Mouse (Mus musculus): ENCODE data around the gene Psme1. TPM values are rescaled to one million over a fixed set of nuclear protein-coding genes. Genes with fewer than 3 reads are reported as not detected.
A peak's percentile ranks its signal among the peaks of the same experiment; 100 is the strongest.

The Psme1 gene
- polyA plus RNA-seq, 1 experiment from 2014 or later, result 139 TPM

DNA sequence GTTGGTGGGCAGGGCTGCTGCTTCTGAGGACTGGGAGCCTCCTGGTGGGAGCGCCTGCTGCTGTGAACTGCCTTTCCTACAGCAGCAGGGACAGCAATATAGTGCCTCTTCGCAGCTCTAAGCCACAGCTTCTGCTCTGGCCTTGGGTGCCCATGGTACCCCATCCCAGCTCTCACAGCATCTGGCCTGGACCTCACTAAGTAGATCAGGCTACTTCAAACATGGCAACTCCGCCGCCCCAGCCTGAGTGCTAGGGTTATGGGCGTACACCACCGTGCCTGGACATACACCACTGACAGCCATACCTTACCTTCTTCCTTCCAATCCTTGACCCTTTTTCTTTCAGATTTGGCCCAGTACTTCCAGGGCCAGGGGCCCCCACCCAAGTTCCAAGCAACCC is 30.4 kb downstream of the Psme1 start:
- Histone ChIP-seq H3K4me3 (ENCODE audit: low read depth, low read length) (no peak overlapping the region), H3K36me3 (ENCODE audit: insufficient read depth) (peaks cover 40% of the 10 kb centered on the region), H3K27me3 (ENCODE audit: insufficient read depth, low read length) (no peaks in the 10 kb centered on the region), H3K4me2 (no peak overlapping the region), H3K4me1 (ENCODE audit: insufficient read depth) (0 out of 2 replicates have a peak, but pooled peaks cover 4% of the 10 kb centered on the region), H3K27ac (ENCODE audit: low read depth) (no peak overlapping the region), H3K9me3 (ENCODE audit: low read depth, low read length) (no peaks in the 10 kb centered on the region), H3K9ac (no peak overlapping the region)
- ATAC-seq (ENCODE audit: insufficient read depth), result no peak
- no peak for TF ChIP-seq CTCF (IDR thresholded peaks at IDR 0.05; ENCODE audit: low read depth)
- no peak for DNase-seq
- WGBS, result 93% methylated on average over 6 of the region's 6 CpGs

DNA sequence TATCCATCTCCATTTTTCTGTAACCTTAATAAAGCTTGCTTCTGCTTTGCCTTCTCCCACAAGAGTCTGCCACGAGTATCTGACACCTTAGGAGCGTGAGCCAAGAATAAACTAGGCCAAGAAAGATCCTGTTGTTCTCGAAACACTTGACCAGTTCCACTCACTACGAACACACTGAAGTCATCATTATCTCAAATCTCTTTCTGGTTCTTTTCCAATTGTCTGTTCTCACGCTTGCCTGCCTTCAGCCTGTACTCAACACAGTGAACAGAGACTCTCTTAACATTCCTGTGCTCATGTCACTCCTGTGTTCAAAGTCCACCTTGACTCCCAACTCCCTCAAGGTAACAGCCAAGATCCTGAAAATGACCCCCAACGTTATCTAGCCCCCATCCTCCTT is 35.4 kb downstream of the Psme1 start:
- no peaks in the 10 kb centered on the region for H3K27me3 ChIP-seq (ENCODE audit: insufficient read depth, low read length)
- no peak for ATAC-seq (ENCODE audit: insufficient read depth)
- 60% methylated on average over 6 of the region's 6 CpGs for WGBS
- H3K27ac ChIP-seq (ENCODE audit: low read depth), result no peak overlapping the region
- no peaks in the 10 kb centered on the region for H3K9me3 ChIP-seq (ENCODE audit: low read depth, low read length)
- no peak overlapping the region for H3K9ac ChIP-seq
- H3K4me3 ChIP-seq (ENCODE audit: low read depth, low read length), result no peak overlapping the region
- no peak for DNase-seq
- H3K4me2 ChIP-seq, result no peak overlapping the region
- no peak for TF ChIP-seq CTCF (IDR thresholded peaks at IDR 0.05; ENCODE audit: low read depth)
- no peaks in the 10 kb centered on the region for H3K4me1 ChIP-seq (ENCODE audit: insufficient read depth)
- H3K36me3 ChIP-seq (ENCODE audit: insufficient read depth), result peaks cover 10% of the 10 kb centered on the region

- no peaks in the 10 kb centered on the region for H3K9me3 ChIP-seq (ENCODE audit: low read depth, low read length)
- DNase-seq (no peak), ATAC-seq (ENCODE audit: insufficient read depth) (no peak)
- H3K27me3 ChIP-seq (ENCODE audit: insufficient read depth, low read length), result no peaks in the 10 kb centered on the region
- WGBS, result 66% methylated on average over 7 of the region's 7 CpGs
- no peak overlapping the region for H3K9ac ChIP-seq
- H3K27ac ChIP-seq (ENCODE audit: low read depth), result no peak overlapping the region
- H3K36me3 ChIP-seq (ENCODE audit: insufficient read depth), result no peaks in the 10 kb centered on the region
- no peak overlapping the region for H3K4me2 ChIP-seq
- no peaks in the 10 kb centered on the region for H3K4me1 ChIP-seq (ENCODE audit: insufficient read depth)
- TF ChIP-seq CTCF (IDR thresholded peaks at IDR 0.05; ENCODE audit: low read depth), result no peak
- no peak overlapping the region for H3K4me3 ChIP-seq (ENCODE audit: low read depth, low read length)
These were observed 36.7 kb downstream of the Psme1 start for GRCm38 (mm10) chr14:55614565-55615178.

GRCm38 (mm10) chr14:55615876-55616275 is 38.0 kb downstream of the Psme1 start:
- DNase-seq (no peak), ATAC-seq (ENCODE audit: insufficient read depth) (no peak)
- H3K36me3 ChIP-seq (ENCODE audit: insufficient read depth), result no peaks in the 10 kb centered on the region
- no peak for TF ChIP-seq CTCF (IDR thresholded peaks at IDR 0.05; ENCODE audit: low read depth)
- no peak overlapping the region for H3K4me2 ChIP-seq
- no peaks in the 10 kb centered on the region for H3K9me3 ChIP-seq (ENCODE audit: low read depth, low read length)
- H3K9ac ChIP-seq, result no peak overlapping the region
- H3K27me3 ChIP-seq (ENCODE audit: insufficient read depth, low read length), result no peaks in the 10 kb centered on the region
- WGBS, result 31% methylated on average over 2 of the region's 2 CpGs
- no peak overlapping the region for H3K4me3 ChIP-seq (ENCODE audit: low read depth, low read length)
- no peak overlapping the region for H3K27ac ChIP-seq (ENCODE audit: low read depth)
- no peaks in the 10 kb centered on the region for H3K4me1 ChIP-seq (ENCODE audit: insufficient read depth)

DNA sequence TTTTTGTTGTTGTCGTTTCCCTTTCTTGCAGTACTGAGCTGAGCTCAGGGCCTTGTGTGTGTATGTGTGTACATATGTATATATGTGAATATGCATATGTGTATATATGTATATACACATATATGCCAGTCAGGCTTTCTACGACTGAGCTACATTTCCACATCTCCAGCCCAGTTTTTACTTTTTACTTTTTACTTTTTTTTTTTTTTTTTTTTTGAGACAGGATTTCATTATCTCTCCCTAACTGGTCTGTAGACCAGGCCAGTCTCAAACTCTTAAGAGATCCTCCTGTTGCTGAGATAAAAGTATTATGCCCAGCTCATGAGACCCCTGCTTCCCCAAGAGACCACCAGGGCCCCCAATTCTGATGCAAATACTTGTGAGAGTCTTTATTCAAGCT is 38.9 kb downstream of the Psme1 start:
- H3K27ac ChIP-seq (ENCODE audit: low read depth), result no peak overlapping the region
- WGBS, result 78% methylated on average over 2 of the region's 2 CpGs
- no peak for DNase-seq

GRCm38 (mm10) chr14:55617822-55618221 is 39.9 kb downstream of the Psme1 start, which contains the start of gene Rec8:
Gene Rec8 (plus strand): TSS chr14:55618037.
- Histone ChIP-seq H3K4me2 (peak within 1 kb of the TSS; percentile 51), H3K27me3 (ENCODE audit: insufficient read depth, low read length) (no peaks in the 10 kb centered on the region), H3K4me1 (ENCODE audit: insufficient read depth) (no peaks in the 10 kb centered on the region), H3K9ac (peak within 1 kb of the TSS; percentile 40), H3K27ac (ENCODE audit: low read depth) (peak within 1 kb of the TSS; percentile 62; the same call in 1 of the 2 replicates), H3K4me3 (ENCODE audit: low read depth, low read length) (peak within 1 kb of the TSS; percentile 29), H3K36me3 (ENCODE audit: insufficient read depth) (no peaks in the 10 kb centered on the region), H3K9me3 (ENCODE audit: low read depth, low read length) (no peaks in the 10 kb centered on the region)
- ATAC-seq (ENCODE audit: insufficient read depth) (peak; percentile 87), DNase-seq (peak; percentile 79)
- peak; percentile 26 for TF ChIP-seq CTCF (IDR thresholded peaks at IDR 0.05; ENCODE audit: low read depth)
- WGBS, result 16% methylated on average over 21 of the region's 21 CpGs

More for the DNA sequence above, 38.9 kb downstream of the Psme1 start:
- H3K4me1 ChIP-seq (ENCODE audit: insufficient read depth), result no peaks in the 10 kb centered on the region
- TF ChIP-seq CTCF (IDR thresholded peaks at IDR 0.05; ENCODE audit: low read depth), result no peak
- H3K9me3 ChIP-seq (ENCODE audit: low read depth, low read length), result no peaks in the 10 kb centered on the region
- H3K4me3 ChIP-seq (ENCODE audit: low read depth, low read length), result no peak overlapping the region
- no peaks in the 10 kb centered on the region for H3K27me3 ChIP-seq (ENCODE audit: insufficient read depth, low read length)
- no peak overlapping the region for H3K4me2 ChIP-seq
- ATAC-seq (ENCODE audit: insufficient read depth), result no peak
- H3K36me3 ChIP-seq (ENCODE audit: insufficient read depth), result no peaks in the 10 kb centered on the region
- no peak overlapping the region for H3K9ac ChIP-seq

DNA sequence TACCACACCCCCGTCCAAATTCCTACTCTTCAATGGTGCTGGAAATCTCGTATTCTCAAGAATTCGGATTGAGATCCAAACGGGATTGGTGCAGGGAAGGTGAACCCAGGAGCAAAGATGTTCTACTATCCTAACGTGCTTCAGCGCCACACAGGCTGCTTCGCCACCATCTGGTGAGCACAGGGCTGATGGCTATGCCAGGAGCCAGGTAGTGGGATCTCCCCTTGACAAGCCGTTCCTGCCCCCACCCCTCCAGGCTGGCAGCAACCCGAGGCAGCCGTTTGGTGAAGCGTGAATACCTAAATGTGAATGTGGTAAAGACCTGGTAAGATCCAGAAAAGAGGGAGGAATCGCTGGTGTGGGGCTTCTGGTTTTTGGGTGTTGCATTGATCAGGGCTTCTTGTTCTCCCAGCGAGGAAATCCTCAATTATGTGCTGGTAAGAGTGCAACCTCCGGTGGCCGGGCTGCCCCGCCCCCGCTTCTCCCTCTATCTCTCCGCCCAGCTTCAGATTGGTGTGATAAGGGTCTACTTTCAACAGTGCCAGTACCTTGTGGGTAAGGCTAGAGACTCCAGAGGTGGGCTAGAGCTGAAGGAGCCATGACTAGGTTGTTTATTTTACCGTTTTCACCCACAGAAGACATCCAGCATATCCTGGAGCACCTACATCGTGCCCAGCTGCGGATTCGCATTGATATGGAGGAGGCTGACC is 40.7 kb downstream of the Psme1 start:
- peak overlapping the region; percentile 51 for H3K4me2 ChIP-seq
- DNase-seq (no peak), ATAC-seq (ENCODE audit: insufficient read depth) (no peak)
- H3K27ac ChIP-seq (ENCODE audit: low read depth), result no peak overlapping the region
- no peak for TF ChIP-seq CTCF (IDR thresholded peaks at IDR 0.05; ENCODE audit: low read depth)
- no peaks in the 10 kb centered on the region for H3K36me3 ChIP-seq (ENCODE audit: insufficient read depth)
- peak overlapping the region; percentile 29 for H3K4me3 ChIP-seq (ENCODE audit: low read depth, low read length)
- no peaks in the 10 kb centered on the region for H3K4me1 ChIP-seq (ENCODE audit: insufficient read depth)
- H3K9ac ChIP-seq, result peak overlapping the region; percentile 40
- WGBS, result 29% methylated on average over 22 of the region's 22 CpGs
- H3K9me3 ChIP-seq (ENCODE audit: low read depth, low read length), result no peaks in the 10 kb centered on the region
- H3K27me3 ChIP-seq (ENCODE audit: insufficient read depth, low read length), result no peaks in the 10 kb centered on the region
